Mouse (Mus musculus): Measurements from ENCODE around the gene Rin3.

Rin3 gene

GRCm38 (mm10) chr12:102305069-102305836 lies 22.4 kb downstream of the Rin3 start:
- DNase-seq = no peak

DNA sequence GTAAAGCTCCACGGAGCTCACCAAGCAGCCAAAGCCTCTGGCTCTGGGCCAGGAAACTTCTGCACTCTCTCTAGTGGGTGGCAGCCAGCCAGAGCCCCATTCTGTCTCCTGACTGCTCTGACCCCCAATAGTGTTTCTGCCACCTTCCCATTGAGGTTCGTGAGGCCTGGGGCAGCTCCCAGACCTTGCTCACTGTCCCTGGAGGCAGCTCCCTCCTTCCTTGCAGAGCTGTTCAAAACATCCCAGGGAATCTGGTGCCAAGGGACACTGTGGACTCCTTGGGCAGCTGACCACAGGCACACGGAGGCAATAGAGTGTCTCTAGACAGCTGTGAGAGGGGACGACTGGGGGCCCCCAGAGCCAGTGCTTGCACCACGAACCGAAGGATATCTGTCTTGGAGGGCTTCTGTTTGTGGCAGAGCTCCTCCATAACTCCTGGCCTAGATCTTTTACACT lies 25.2 kb downstream of the Rin3 start:
- DNase-seq = peak; percentile 81

DNA sequence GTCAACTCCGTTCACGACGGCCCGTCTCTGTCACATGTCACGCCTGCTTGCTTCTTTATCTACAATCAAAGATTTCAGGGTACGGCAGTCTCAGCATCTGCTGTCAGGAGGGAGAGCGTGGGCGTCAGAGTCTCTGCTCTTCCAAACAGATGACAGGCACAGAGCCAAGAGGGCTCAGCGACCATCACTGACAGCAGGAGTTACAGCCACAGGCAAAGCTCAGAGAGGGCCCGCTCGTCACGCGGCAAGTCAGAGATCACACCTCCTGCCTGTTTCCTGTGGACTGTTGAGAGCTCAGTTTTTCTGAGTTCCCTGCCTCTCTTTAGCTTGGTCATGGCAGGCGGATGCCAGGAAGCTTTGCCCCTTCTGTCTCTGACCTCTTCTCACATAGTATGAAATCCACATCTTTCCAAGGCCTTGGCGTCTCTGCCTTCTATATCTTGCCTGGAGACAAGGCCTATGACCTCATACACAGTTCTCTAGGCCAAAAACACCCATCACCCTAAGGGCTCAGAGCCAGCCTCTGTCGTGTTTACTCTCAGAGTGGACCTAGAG lies 25.7 kb downstream of the Rin3 start:
- DNase-seq = peak; percentile 84

DNA sequence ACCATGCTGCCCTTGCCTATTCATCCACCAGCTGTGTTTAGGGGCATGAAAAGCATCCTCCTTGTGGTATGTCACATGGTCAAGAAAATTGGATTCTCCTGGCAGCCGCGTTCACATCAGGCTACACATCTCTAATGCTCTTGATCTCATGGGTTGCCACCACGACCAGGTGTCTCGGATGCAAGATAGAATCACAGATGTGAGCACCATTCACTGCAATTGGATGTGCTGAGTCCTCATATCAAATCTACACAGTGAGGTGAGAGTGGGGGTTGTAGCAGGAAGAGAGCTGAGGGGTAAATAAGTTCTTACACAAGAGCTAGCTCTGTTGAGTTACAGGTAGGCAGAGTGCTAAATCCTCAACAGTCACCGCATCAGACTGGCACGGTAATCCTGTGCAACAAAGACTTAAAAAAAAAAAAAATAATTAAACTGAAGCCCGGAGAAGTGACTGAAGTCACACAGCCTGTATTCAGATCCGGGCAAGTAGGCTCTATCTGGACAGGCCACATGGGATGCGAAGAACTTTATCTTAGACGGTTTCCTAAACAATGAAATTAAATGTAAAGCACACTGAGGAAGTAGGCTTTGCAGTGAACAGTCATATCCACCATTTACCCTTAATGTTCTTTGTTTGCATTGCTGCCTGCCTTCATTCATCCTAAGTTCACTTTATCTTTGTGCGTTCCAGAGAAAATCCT lies 26.4 kb downstream of the Rin3 start:
- no peak for DNase-seq

- DNase-seq = no peak
Measured at GRCm38 (mm10) chr12:102309800-102310195, 26.9 kb downstream of the Rin3 start.

DNA sequence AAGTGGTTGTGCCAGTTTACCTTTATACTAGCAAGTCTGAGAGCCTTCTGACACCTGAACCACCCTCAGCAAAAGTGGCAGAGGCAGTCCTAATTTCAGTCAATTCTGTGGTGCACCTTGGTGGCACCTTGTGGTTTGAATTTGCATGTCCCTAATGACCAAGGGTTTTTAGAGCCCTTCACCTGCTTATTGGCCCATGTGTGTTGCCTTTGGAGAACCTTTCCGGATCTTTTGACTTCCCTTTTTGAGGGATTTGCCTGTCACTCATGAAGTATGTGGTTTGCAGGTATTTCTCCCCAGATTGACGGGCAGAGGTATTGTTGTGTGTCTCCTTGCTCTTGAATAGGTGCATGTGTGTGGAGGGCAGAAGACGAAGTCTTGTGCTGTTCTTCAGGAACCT lies 27.4 kb downstream of the Rin3 start:
- DNase-seq = no peak

GRCm38 (mm10) chr12:102311454-102311853 lies 28.6 kb downstream of the Rin3 start:
- peak; percentile 41 for DNase-seq

DNA sequence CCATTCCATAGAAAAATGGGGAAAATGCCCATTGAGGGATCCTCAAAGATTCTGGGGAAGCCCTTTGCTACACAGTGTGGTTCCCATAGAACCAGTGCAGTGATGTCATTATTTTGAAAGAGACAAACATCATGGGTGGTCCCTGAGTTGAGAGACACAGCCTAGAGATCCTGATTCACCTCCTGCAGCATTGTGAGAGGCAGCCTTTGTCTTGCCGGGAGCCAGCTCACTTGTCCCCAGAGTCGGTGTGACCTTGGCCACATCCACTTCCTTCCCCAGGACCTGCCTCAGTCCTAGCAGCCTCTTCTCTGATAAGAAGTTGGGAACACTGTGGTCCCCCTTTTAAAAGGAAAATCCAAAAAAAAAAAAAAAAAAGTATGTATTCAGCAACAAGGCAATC lies 36.3 kb downstream of the Rin3 start:
- DNase-seq = no peak

DNA sequence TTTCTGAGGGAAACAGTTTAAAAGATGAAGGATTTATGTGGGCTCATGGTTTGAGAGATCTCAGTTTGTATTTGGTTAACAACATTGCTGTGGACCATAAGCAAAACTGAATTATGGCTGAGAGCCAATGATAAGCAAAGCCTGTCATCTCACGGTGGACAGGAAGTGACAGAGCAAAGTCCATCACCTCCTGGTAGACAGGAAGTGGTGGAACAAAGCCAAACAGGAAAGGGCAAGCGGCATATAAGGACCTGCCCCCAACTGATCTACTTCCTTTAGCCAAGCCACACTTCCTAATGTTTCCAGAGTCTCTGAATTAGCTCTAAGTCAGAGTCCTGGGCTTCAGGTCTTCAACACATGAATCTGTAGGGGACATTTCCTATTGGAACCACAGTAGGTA lies 37.1 kb downstream of the Rin3 start:
- DNase-seq = peak; percentile 55

- no peak for DNase-seq
Measured at GRCm38 (mm10) chr12:102320322-102320721, 37.5 kb downstream of the Rin3 start.

GRCm38 (mm10) chr12:102321064-102321728 lies 38.3 kb downstream of the Rin3 start:
- no peak for DNase-seq

DNA sequence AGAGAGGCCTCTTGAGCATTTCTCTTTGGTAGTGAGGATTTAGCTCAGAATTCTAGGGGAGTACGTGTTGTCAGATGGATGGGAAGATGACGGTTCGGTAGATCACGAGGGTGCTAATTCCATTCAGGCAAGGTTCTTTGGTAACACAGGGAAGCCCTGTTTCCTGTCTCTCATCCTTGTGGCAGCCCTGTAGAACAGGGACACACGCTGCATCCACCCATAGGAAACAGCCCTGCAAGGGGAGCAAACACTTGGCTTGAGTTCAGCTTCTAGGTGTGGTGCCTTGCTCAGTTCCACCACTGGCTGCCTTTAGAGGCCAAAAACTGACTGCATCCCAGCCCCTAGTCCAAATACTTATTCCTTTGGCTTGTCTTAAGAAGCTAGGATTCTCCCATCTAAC lies 39.0 kb downstream of the Rin3 start:
- DNase-seq = peak; percentile 35

GRCm38 (mm10) chr12:102323392-102323791 lies 40.5 kb downstream of the Rin3 start:
- DNase-seq = peak; percentile 75

- DNase-seq = no peak
Measured at GRCm38 (mm10) chr12:102324156-102324885, 41.5 kb downstream of the Rin3 start.

DNA sequence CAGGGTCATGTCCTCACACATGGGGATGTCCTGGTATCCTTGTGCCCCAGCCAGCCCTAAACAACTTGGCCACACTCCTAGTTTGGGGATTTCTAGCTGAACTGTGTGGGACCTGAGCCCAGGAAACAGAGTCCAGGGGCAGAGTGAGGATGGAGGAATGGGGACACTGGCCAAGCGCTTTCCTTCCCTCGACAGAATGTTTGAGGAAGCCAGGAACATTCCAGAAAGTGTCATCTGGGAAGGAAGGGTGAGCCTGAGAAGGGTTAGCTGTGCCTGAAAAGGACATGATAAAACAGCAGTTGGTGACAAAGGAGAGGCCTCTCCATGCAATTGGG lies 42.0 kb downstream of the Rin3 start:
- peak; percentile 73 for DNase-seq

GRCm38 (mm10) chr12:102326753-102327340 lies 44.0 kb downstream of the Rin3 start:
- DNase-seq = no peak

- DNase-seq = peak; percentile 56
Measured at GRCm38 (mm10) chr12:102327525-102327924, 44.7 kb downstream of the Rin3 start.

DNA sequence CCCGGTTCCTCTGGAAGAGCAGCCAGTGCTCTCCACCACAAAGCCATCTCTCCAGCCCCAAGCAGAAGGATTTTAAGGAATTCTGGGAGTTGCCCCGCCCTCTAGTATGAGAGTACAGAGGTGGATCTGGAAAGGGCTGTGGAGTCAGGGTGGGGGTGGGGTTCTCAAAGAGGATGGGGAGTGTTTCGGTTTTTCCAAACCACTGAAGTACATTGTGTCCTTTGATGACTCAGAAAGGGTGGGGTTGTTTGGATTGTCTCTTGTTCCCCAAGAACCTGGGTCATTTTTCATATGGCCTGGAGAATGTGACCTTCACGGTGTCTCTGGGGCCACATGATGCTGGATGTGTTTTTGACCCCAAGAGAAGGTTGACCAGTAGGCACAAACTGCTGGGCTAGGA lies 45.2 kb downstream of the Rin3 start:
- DNase-seq = no peak

GRCm38 (mm10) chr12:102330188-102330587 lies 47.3 kb downstream of the Rin3 start:
- DNase-seq = no peak

DNA sequence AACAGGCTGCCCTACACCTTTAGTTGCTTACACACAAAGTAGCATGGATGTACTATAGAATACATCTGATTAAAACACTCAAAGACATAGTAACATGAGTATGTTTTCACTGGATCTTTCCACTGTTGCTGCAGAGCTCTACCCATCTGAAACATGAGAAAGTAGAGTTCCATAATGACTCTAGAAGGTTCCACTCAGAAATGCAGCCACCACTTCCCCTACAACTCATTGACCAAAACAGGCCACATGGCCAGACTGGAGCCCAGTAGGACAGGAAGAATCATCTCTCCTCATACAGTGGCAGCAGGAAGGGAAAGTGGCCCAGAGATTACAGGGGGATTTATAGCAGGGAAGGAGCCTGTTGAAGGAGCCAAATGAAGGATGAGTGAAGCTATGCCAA lies 47.9 kb downstream of the Rin3 start:
- DNase-seq = no peak

- no peak for DNase-seq
Measured at GRCm38 (mm10) chr12:102333101-102333500, 50.3 kb downstream of the Rin3 start.

GRCm38 (mm10) chr12:102339085-102339484 lies 56.2 kb downstream of the Rin3 start:
- DNase-seq = no peak

GRCm38 (mm10) chr12:102340471-102340870 lies 57.6 kb downstream of the Rin3 start:
- DNase-seq = no peak
